Mouse (Mus musculus) small intestine, adult 2 months (tissue): ENCODE measurements around the gene Slc9a3r1. TPM values are rescaled to one million over a fixed set of nuclear protein-coding genes. Genes with fewer than 3 reads are reported as not detected.

ENCODE experiments used
- H3K27ac ChIP-seq: fragments of 200-500 bp; 2 replicates; pipeline ENCODE4 v1.5.1; 2012; ENCODE audit warnings: low read depth, low read length, control low read depth, inconsistent platforms; ENCODE audit not compliant: insufficient read depth
- H3K27me3 ChIP-seq: fragments of 200-500 bp; 2 replicates; pipeline ENCODE4 v1.6.1; 2012; ENCODE audit warnings: mild to moderate bottlenecking, moderate library complexity, low read length, inconsistent platforms; ENCODE audit not compliant: control insufficient read depth, insufficient read depth
- H3K36me3 ChIP-seq: fragments of 200-500 bp; 2 replicates; pipeline ENCODE4 v1.6.1; 2012; ENCODE audit warnings: mild to moderate bottlenecking, low read length, control low read depth, inconsistent platforms; ENCODE audit not compliant: control insufficient read depth, insufficient read depth
- H3K4me1 ChIP-seq: fragments of 200-500 bp; 2 replicates; pipeline ENCODE4 v1.6.1; 2012; ENCODE audit warnings: low read length, inconsistent platforms, mixed read lengths; ENCODE audit not compliant: control insufficient read depth, insufficient read depth, insufficient read length
- H3K4me3 ChIP-seq: fragments of 200-500 bp; 2 replicates; pipeline ENCODE4 v1.5.1; 2012; ENCODE audit warnings: low read depth, mild to moderate bottlenecking, control low read depth, inconsistent platforms, low read length, moderate library complexity
- CTCF ChIP-seq: fragments of 200-500 bp; IDR thresholded peaks from 2 replicates; pipeline ENCODE4 v1.5.1; 2012; ENCODE audit warnings: low read depth, mild to moderate bottlenecking, control low read depth, inconsistent platforms, low read length, moderate library complexity, mixed read lengths; ENCODE audit not compliant: insufficient replicate concordance, insufficient read length; ENCODE audit errors: extremely low read depth
- POLR2A ChIP-seq: fragments of 200-500 bp; IDR thresholded peaks from 2 replicates; pipeline ENCODE4 v1.6.1; 2012; ENCODE audit warnings: low read depth, mild to moderate bottlenecking, control low read depth, inconsistent platforms, low read length, moderate library complexity
- WGBS: fragments of 180-500 bp; shearing (Covaris S2); methylation state at CpG from one replicate; pipeline ENCODE4 v1.1.7; 2018; 5-methylcytosine and 5-hydroxymethylcytosine counted together
- polyA plus RNA-seq: library from polyadenylated mRNA; depleted of rRNA; stranded (reverse); fragments of >200 nt; gene quantifications from 2 replicates; pipeline ENCODE4 v1.2.3, GENCODE M21; 2012

Gene Slc9a3r1
- polyA plus RNA-seq, 1 experiment, result 949 TPM

- 16% methylated on average over 9 of the region's 9 CpGs for WGBS
- H3K36me3 ChIP-seq, result no peaks in the 10 kb centered on the region
- TF ChIP-seq POLR2A, result no peak
- no peak for TF ChIP-seq CTCF
- H3K27ac ChIP-seq, result peak overlapping the region; percentile 26
- no peak overlapping the region for H3K4me3 ChIP-seq
- no peaks in the 10 kb centered on the region for H3K27me3 ChIP-seq
- peaks cover 13% of the 10 kb centered on the region; the same call in 1 of the 2 replicates for H3K4me1 ChIP-seq
Measured at GRCm38 (mm10) chr11:115219263-115219662, 56.1 kb downstream of the Slc9a3r1 start.

GRCm38 (mm10) chr11:115219685-115220084 lies 56.5 kb downstream of the Slc9a3r1 start:
- TF ChIP-seq POLR2A (no peak), CTCF (no peak)
- WGBS, result 56% methylated on average over 10 of the region's 10 CpGs
- H3K36me3 ChIP-seq, result no peaks in the 10 kb centered on the region
- peaks cover 13% of the 10 kb centered on the region; the same call in 1 of the 2 replicates for H3K4me1 ChIP-seq
- H3K27me3 ChIP-seq, result no peaks in the 10 kb centered on the region
- no peak overlapping the region for H3K4me3 ChIP-seq
- H3K27ac ChIP-seq, result peak overlapping the region; percentile 4; the same call in 1 of the 2 replicates

- Histone ChIP-seq H3K36me3 (no peaks in the 10 kb centered on the region), H3K27me3 (no peaks in the 10 kb centered on the region), H3K4me3 (no peak overlapping the region), H3K4me1 (peaks cover 13% of the 10 kb centered on the region; the same call in 1 of the 2 replicates), H3K27ac (no peak overlapping the region)
- no peak for TF ChIP-seq CTCF
- WGBS, result 65% methylated on average over 12 of the region's 12 CpGs
Measured at GRCm38 (mm10) chr11:115222077-115222476, 58.9 kb downstream of the Slc9a3r1 start.

GRCm38 (mm10) chr11:115222570-115222969 lies 59.4 kb downstream of the Slc9a3r1 start:
- H3K27me3 ChIP-seq, result no peaks in the 10 kb centered on the region
- H3K36me3 ChIP-seq, result no peaks in the 10 kb centered on the region
- peaks cover 13% of the 10 kb centered on the region; the same call in 1 of the 2 replicates for H3K4me1 ChIP-seq
- TF ChIP-seq POLR2A (no peak), CTCF (no peak)
- no peak overlapping the region for H3K4me3 ChIP-seq
- 73% methylated on average over 5 of the region's 5 CpGs for WGBS
- H3K27ac ChIP-seq, result no peak overlapping the region

- Histone ChIP-seq H3K27me3 (no peaks in the 10 kb centered on the region), H3K4me3 (no peak overlapping the region), H3K27ac (no peak overlapping the region), H3K4me1 (peaks cover 13% of the 10 kb centered on the region; the same call in 1 of the 2 replicates), H3K36me3 (0 out of 2 replicates have a peak, but pooled peaks cover 1% of the 10 kb centered on the region)
- WGBS, result 84% methylated on average over 11 of the region's 11 CpGs
- no peak for TF ChIP-seq CTCF
- no peak for TF ChIP-seq POLR2A
Measured at GRCm38 (mm10) chr11:115223451-115223850, 60.3 kb downstream of the Slc9a3r1 start.

GRCm38 (mm10) chr11:115223877-115224276 lies 60.7 kb downstream of the Slc9a3r1 start:
- Histone ChIP-seq H3K36me3 (0 out of 2 replicates have a peak, but pooled peaks cover 1% of the 10 kb centered on the region), H3K27ac (no peak overlapping the region), H3K4me3 (no peak overlapping the region), H3K4me1 (peaks cover 9% of the 10 kb centered on the region; the same call in 1 of the 2 replicates), H3K27me3 (no peaks in the 10 kb centered on the region)
- TF ChIP-seq CTCF (no peak), POLR2A (no peak)
- 75% methylated on average over 6 of the region's 6 CpGs for WGBS

GRCm38 (mm10) chr11:115224889-115225288 lies 61.7 kb downstream of the Slc9a3r1 start:
- TF ChIP-seq POLR2A, result no peak
- peak; percentile 64; the same call in 1 of the 2 replicates for TF ChIP-seq CTCF
- 55% methylated on average over 8 of the region's 8 CpGs for whole genome bisulfite sequencing
- Histone ChIP-seq H3K27ac (no peak overlapping the region), H3K36me3 (0 out of 2 replicates have a peak, but pooled peaks cover 1% of the 10 kb centered on the region), H3K4me3 (no peak overlapping the region), H3K27me3 (no peaks in the 10 kb centered on the region), H3K4me1 (peaks cover under 1% of the 10 kb centered on the region; the same call in 1 of the 2 replicates)

- 96% methylated on average over 6 of the region's 6 CpGs for WGBS
- Histone ChIP-seq H3K27me3 (no peaks in the 10 kb centered on the region), H3K4me1 (no peaks in the 10 kb centered on the region), H3K4me3 (no peak overlapping the region), H3K27ac (no peak overlapping the region), H3K36me3 (0 out of 2 replicates have a peak, but pooled peaks cover 1% of the 10 kb centered on the region)
- TF ChIP-seq POLR2A (no peak), CTCF (no peak)
Measured at GRCm38 (mm10) chr11:115225301-115225700, 62.2 kb downstream of the Slc9a3r1 start.
